Mouse (Mus musculus) adrenal gland, adult 18-20 months (tissue): ENCODE measurements around the gene Tmem147. TPM values are rescaled to one million over a fixed set of nuclear protein-coding genes. Genes with fewer than 3 reads are reported as not detected.

ENCODE experiments used
- DNase-seq, 2 experiments: peaks; one replicate each; pipeline ENCODE4 v3.0.0; 2021 to 2022; ENCODE audit warnings: low spot score in 2 of 2
- total RNA-seq, 2 experiments: library from RNA; stranded (reverse); gene quantifications; 1 replicate in 1 of 2; 2 replicates in 1 of 2; pipeline ENCODE4 v1.2.3; 2021

Tmem147 gene
- total RNA-seq, 2 experiments from 2014 or later = 197 to 214 TPM

- DNase-seq = no peak
Observed at GRCm38 (mm10) chr7:30728739-30729395, 473 bp downstream of the Tmem147 start.

- DNase-seq = no peak
Observed at GRCm38 (mm10) chr7:30728214-30728613, 1.1 kb downstream of the Tmem147 start.

GRCm38 (mm10) chr7:30723274-30723953 is 5.9 kb downstream of the Tmem147 start:
- no peak for DNase-seq

- no peak for DNase-seq
Observed at GRCm38 (mm10) chr7:30721286-30721685, 8.1 kb downstream of the Tmem147 start.

GRCm38 (mm10) chr7:30719669-30720068 is 9.7 kb downstream of the Tmem147 start:
- DNase-seq = no peak

GRCm38 (mm10) chr7:30717716-30718046 is 11.7 kb downstream of the Tmem147 start:
- DNase-seq = no peak

GRCm38 (mm10) chr7:30717006-30717715 is 12.2 kb downstream of the Tmem147 start:
- peak; percentile 66 to 76 for DNase-seq

GRCm38 (mm10) chr7:30711942-30712341 is 17.4 kb downstream of the Tmem147 start, which contains the start of gene Atp4a:
TSS of gene Atp4a (plus strand) at chr7:30712209.
- no peak for DNase-seq

- no peak for DNase-seq
Observed at GRCm38 (mm10) chr7:30707441-30707840, 21.9 kb downstream of the Tmem147 start.

- DNase-seq = peak; percentile 26 to 42
Observed at GRCm38 (mm10) chr7:30706214-30706882, 23.0 kb downstream of the Tmem147 start.

- peak; percentile 46 to 62 for DNase-seq
Observed at GRCm38 (mm10) chr7:30698589-30698988, 30.8 kb downstream of the Tmem147 start, which contains the start of gene 2200002J24Rik. TSS of gene 2200002J24Rik (plus strand) at chr7:30698926.

- DNase-seq = no peak
Observed at GRCm38 (mm10) chr7:30698101-30698500, 31.2 kb downstream of the Tmem147 start.

GRCm38 (mm10) chr7:30688325-30688724 is 41.0 kb downstream of the Tmem147 start:
- DNase-seq = no peak

GRCm38 (mm10) chr7:30683425-30683824 is 45.9 kb downstream of the Tmem147 start:
- no peak for DNase-seq

- DNase-seq = peak in 1 of 2 experiments; percentile 10
Observed at GRCm38 (mm10) chr7:30681897-30682296, 47.4 kb downstream of the Tmem147 start.

GRCm38 (mm10) chr7:30678263-30678975 is 50.9 kb downstream of the Tmem147 start:
- peak; percentile 58 to 66 for DNase-seq

Other genes starting within 250 kb of the Tmem147 start
- 1 to 10 TPM in 1 of 2 experiments, not detected in 1; 1.2 TPM for gene Prodh2, start 235.9 kb downstream of the Tmem147 start, total RNA-seq
- gene Arhgap33, start 194.5 kb downstream of the Tmem147 start, total RNA-seq = 1 to 10 TPM; 1.8 to 2.7 TPM
- 10 to 100 TPM; 26.3 to 34.9 TPM for gene Hspb6, start 177.4 kb downstream of the Tmem147 start, total RNA-seq
- gene Proser3, start 177.2 kb downstream of the Tmem147 start, total RNA-seq = 1 to 10 TPM; 6.5 to 6.9 TPM
- gene Lin37, start 169.7 kb downstream of the Tmem147 start, total RNA-seq = 10 to 100 TPM; 47.0 to 59.3 TPM
- gene U2af1l4, start 166.2 kb downstream of the Tmem147 start, total RNA-seq = 10 to 100 TPM; 67.1 to 67.4 TPM
- 1 to 10 TPM; 4.6 to 8.2 TPM for gene Gm49396, start 166.2 kb downstream of the Tmem147 start, total RNA-seq
- gene Psenen, start 165.9 kb downstream of the Tmem147 start, total RNA-seq = 100 to 1,000 TPM; 130 to 154 TPM
- 1 to 10 TPM; 3.6 to 4.3 TPM for gene Igflr1, start 164.1 kb downstream of the Tmem147 start, total RNA-seq
- gene Kmt2b, start 140.8 kb downstream of the Tmem147 start, total RNA-seq = 10 to 100 TPM; 37.8 to 56.6 TPM
- under 1 TPM in 1 of 2 experiments, not detected in 1; 0.83 TPM for gene Zbtb32, start 130.6 kb downstream of the Tmem147 start, total RNA-seq
- under 1 TPM; 0.19 to 0.20 TPM for gene Upk1a, start 116.7 kb downstream of the Tmem147 start, total RNA-seq
- gene Cox6b1, start 103.4 kb downstream of the Tmem147 start, total RNA-seq = 1,000 to 10,000 TPM; 1,148 to 1,842 TPM
- gene Etv2, start 93.7 kb downstream of the Tmem147 start, total RNA-seq = not detected
- gene Rbm42, start 79.2 kb downstream of the Tmem147 start, total RNA-seq = 10 to 100 TPM; 84.9 to 86.7 TPM
- 1 to 10 TPM; 6.9 to 7.9 TPM for gene Haus5, start 64.5 kb downstream of the Tmem147 start, total RNA-seq
- not detected for gene Pmis2, start 57.9 kb downstream of the Tmem147 start, total RNA-seq
- 1 to 10 TPM; 2.7 to 6.4 TPM for gene 2200002J24Rik, start 30.6 kb downstream of the Tmem147 start, total RNA-seq
- gene Atp4a, start 17.3 kb downstream of the Tmem147 start, total RNA-seq = 1 to 10 TPM; 1.3 to 2.6 TPM
- under 1 TPM in 1 of 2 experiments, not detected in 1; 0.20 TPM for gene Gapdhs, start 14.1 kb upstream of the Tmem147 start, total RNA-seq
- gene Sbsn, start 21.9 kb upstream of the Tmem147 start, total RNA-seq = 100 to 1,000 TPM; 145 to 483 TPM
- gene Dmkn, start 34.2 kb upstream of the Tmem147 start, total RNA-seq = 1 to 10 TPM; 4.2 to 6.0 TPM
- gene Krtdap, start 58.4 kb upstream of the Tmem147 start, total RNA-seq = 1 to 10 TPM in 1 of 2 experiments, not detected in 1; 2.5 TPM
- 10 to 100 TPM in 1 of 2 experiments, 1 to 10 TPM in 1; 1.6 to 10.5 TPM for gene Ffar2, start 94.2 kb upstream of the Tmem147 start, total RNA-seq
- gene Ffar3, start 126.6 kb upstream of the Tmem147 start, total RNA-seq = under 1 TPM; 0.23 to 0.26 TPM
- not detected for gene Ffar1, start 132.0 kb upstream of the Tmem147 start, total RNA-seq
- under 1 TPM; 0.70 TPM for gene Cd22, start 150.8 kb upstream of the Tmem147 start, total RNA-seq
- under 1 TPM; 0.38 to 0.40 TPM for gene Mag, start 185.3 kb upstream of the Tmem147 start, total RNA-seq
- gene Hamp2, start 195.1 kb upstream of the Tmem147 start, total RNA-seq = 1 to 10 TPM in 1 of 2 experiments, not detected in 1; 3.4 TPM
- gene Hamp, start 214.5 kb upstream of the Tmem147 start, total RNA-seq = 1 to 10 TPM in 1 of 2 experiments, not detected in 1; 4.3 TPM
- gene Usf2, start 227.3 kb upstream of the Tmem147 start, total RNA-seq = 100 to 1,000 TPM; 104 to 122 TPM
- gene Lsr, start 243.9 kb upstream of the Tmem147 start, total RNA-seq = 10 to 100 TPM in 1 of 2 experiments, 1 to 10 TPM in 1; 6.8 to 19.1 TPM
- under 1 TPM; 0.61 to 0.66 TPM for gene Fam187b, start 244.2 kb upstream of the Tmem147 start, total RNA-seq